Mouse (Mus musculus) C3H10T1/2 (cell line): ENCODE results near the gene Fam222a. TPM values are rescaled to one million over a fixed set of nuclear protein-coding genes. Genes with fewer than 3 reads are reported as not detected.

Experiments used
- polyA plus RNA-seq, 2 experiments: library from polyadenylated mRNA; unstranded; fragments of >200 nt; fragmentation: generic; extraction: Trizol; gene quantifications; one replicate each; pipeline ENCODE4 v1.2.1; 2012; ENCODE audit warnings: missing spikeins in 2 of 2

Gene Fam222a
- polyA plus RNA-seq: under 1 TPM; 0.04 to 0.52 TPM

GRCm38 (mm10) chr5:114567565-114568197 is at the start of gene Fam222a:
Gene Fam222a, plus strand, starts transcription at chr5:114568016.

DNA sequence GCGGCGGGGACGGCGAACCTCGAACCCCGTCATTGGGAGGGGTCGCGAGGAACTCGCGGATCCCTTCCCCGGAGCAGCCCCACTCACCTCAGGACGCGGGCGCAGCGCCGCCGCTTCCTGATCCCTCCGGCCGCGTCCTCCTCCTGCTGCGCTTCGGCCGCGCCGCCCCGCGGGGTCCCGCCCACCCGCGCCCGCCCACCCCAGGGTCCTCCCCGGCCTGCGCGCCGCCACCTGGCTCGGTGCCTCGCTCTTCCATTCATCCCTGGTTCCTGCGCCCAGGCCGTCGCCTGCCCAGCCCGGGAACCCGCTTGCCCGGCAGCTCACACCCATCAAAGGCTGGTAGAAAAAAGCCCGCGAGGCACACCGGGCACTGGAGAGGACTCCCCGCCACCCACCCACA is 90.4 kb downstream of the Fam222a start, which contains the start of gene Trpv4:
Gene Trpv4 (minus strand): TSS at position 167 of the 400 bp plus-strand sequence.

Other genes with a start within 250 kb of the Fam222a start
- gene Kctd10, start 187.5 kb upstream of the Fam222a start, polyA plus RNA-seq: 100 to 1,000 TPM; 103 to 144 TPM
- 10 to 100 TPM; 29.3 to 41.4 TPM for gene Ube3b, start 187.4 kb upstream of the Fam222a start, polyA plus RNA-seq
- 10 to 100 TPM in 1 of 2 experiments, 1 to 10 TPM in 1; 9.3 to 20.1 TPM for gene Mmab, start 124.0 kb upstream of the Fam222a start, polyA plus RNA-seq
- 100 to 1,000 TPM in 1 of 2 experiments, 10 to 100 TPM in 1; 69.8 to 114 TPM for gene Mvk, start 123.7 kb upstream of the Fam222a start, polyA plus RNA-seq
- gene Trpv4, start 90.4 kb downstream of the Fam222a start, polyA plus RNA-seq: 1 to 10 TPM; 1.3 to 3.0 TPM
- 10 to 100 TPM; 35.0 to 43.1 TPM for gene Gltp, start 123.0 kb downstream of the Fam222a start, polyA plus RNA-seq
- 10 to 100 TPM in 1 of 2 experiments, 1 to 10 TPM in 1; 3.2 to 10.1 TPM for gene Tchp, start 139.7 kb downstream of the Fam222a start, polyA plus RNA-seq
- 10 to 100 TPM; 23.7 to 41.4 TPM for gene Ankrd13a, start 206.7 kb downstream of the Fam222a start, polyA plus RNA-seq
- gene Git2, start 207.5 kb downstream of the Fam222a start, polyA plus RNA-seq: 10 to 100 TPM in 1 of 2 experiments, 1 to 10 TPM in 1; 4.6 to 21.3 TPM